Mouse (Mus musculus) lung, postnatal 14 days (tissue): ENCODE measurements at regions not wholly inside any gene's neighbourhood (a gene's known extent, or its start where the extent isn't known, plus 50 kb on each side); places are given as distances from the start of the nearest gene placed in this dataset.

Experiments used
- DNase-seq: peaks from one replicate; pipeline ENCODE4 v3.0.0; 2021

- DNase-seq = no peak
Measured at GRCm38 (mm10) chr13:107904051-107904740, 140.1 kb upstream of the Smim15 start.

GRCm38 (mm10) chr13:107903150-107903959 is 140.9 kb upstream of the Smim15 start:
- no peak for DNase-seq

- no peak for DNase-seq
Measured at GRCm38 (mm10) chr13:107902800-107903149, 141.5 kb upstream of the Smim15 start.

GRCm38 (mm10) chr13:107899600-107900229 is 144.5 kb upstream of the Smim15 start:
- peak; percentile 28 for DNase-seq

- no peak for DNase-seq
Measured at GRCm38 (mm10) chr13:107897646-107898045, 146.6 kb upstream of the Smim15 start.

- no peak for DNase-seq
Measured at GRCm38 (mm10) chr13:107897184-107897583, 147.1 kb upstream of the Smim15 start.

GRCm38 (mm10) chr13:107893581-107894183 is 150.6 kb upstream of the Smim15 start:
- DNase-seq = no peak

- no peak for DNase-seq
Measured at GRCm38 (mm10) chr13:107893081-107893480, 151.2 kb upstream of the Smim15 start.

- no peak for DNase-seq
Measured at GRCm38 (mm10) chr13:107891946-107892345, 152.3 kb upstream of the Smim15 start.

- peak; percentile 74 for DNase-seq
Measured at GRCm38 (mm10) chr13:107890866-107891821, 153.1 kb upstream of the Smim15 start.

GRCm38 (mm10) chr13:107889985-107890865 is 154.0 kb upstream of the Smim15 start:
- DNase-seq = peak; percentile 100

- no peak for DNase-seq
Measured at GRCm38 (mm10) chr13:107889588-107889984, 154.7 kb upstream of the Smim15 start.

GRCm38 (mm10) chr13:107888571-107889451 is 155.4 kb upstream of the Smim15 start:
- peak; percentile 73 for DNase-seq

- no peak for DNase-seq
Measured at GRCm38 (mm10) chr13:107888231-107888555, 156.1 kb upstream of the Smim15 start.

- DNase-seq = no peak
Measured at GRCm38 (mm10) chr13:107887366-107888230, 156.6 kb upstream of the Smim15 start.

- DNase-seq = no peak
Measured at GRCm38 (mm10) chr13:107884836-107885235, 159.4 kb upstream of the Smim15 start.

- no peak for DNase-seq
Measured at GRCm38 (mm10) chr13:107882337-107882736, 161.9 kb upstream of the Smim15 start.

- DNase-seq = no peak
Measured at GRCm38 (mm10) chr13:107880551-107880950, 163.7 kb upstream of the Smim15 start.

GRCm38 (mm10) chr13:107879535-107879934 is 164.7 kb upstream of the Smim15 start:
- peak; percentile 77 for DNase-seq
